Mouse (Mus musculus) inflammation-experienced regulatory T-cells, adult 16 weeks (primary cell): ENCODE results near the gene Rbp2. TPM values are rescaled to one million over a fixed set of nuclear protein-coding genes. Genes with fewer than 3 reads are reported as not detected.

Source experiments
- polyA plus RNA-seq: library from polyadenylated mRNA; unstranded; fragments of 100-300 nt; shearing (Covaris generic); gene quantifications from one replicate; pipeline ENCODE4 v1.2.1, GENCODE M21; 2017

The Rbp2 gene
- polyA plus RNA-seq: not detected

GRCm38 (mm10) chr9:98485815-98486214 is at the start of gene Rbp2:
TSS of gene Rbp2 (plus strand) at chr9:98486115.

Other genes starting within 250 kb of the Rbp2 start
- 18.3 TPM for gene Nmnat3, start 198.7 kb upstream of the Rbp2 start, polyA plus RNA-seq
- gene Rbp1, start 63.2 kb upstream of the Rbp2 start, polyA plus RNA-seq: not detected
- gene Copb2, start 77.6 kb downstream of the Rbp2 start, polyA plus RNA-seq: 158 TPM
- gene Mrps22, start 115.5 kb downstream of the Rbp2 start, polyA plus RNA-seq: 28.1 TPM